Mouse (Mus musculus): Measurements from ENCODE around the gene Usp13.

Usp13 gene

DNA sequence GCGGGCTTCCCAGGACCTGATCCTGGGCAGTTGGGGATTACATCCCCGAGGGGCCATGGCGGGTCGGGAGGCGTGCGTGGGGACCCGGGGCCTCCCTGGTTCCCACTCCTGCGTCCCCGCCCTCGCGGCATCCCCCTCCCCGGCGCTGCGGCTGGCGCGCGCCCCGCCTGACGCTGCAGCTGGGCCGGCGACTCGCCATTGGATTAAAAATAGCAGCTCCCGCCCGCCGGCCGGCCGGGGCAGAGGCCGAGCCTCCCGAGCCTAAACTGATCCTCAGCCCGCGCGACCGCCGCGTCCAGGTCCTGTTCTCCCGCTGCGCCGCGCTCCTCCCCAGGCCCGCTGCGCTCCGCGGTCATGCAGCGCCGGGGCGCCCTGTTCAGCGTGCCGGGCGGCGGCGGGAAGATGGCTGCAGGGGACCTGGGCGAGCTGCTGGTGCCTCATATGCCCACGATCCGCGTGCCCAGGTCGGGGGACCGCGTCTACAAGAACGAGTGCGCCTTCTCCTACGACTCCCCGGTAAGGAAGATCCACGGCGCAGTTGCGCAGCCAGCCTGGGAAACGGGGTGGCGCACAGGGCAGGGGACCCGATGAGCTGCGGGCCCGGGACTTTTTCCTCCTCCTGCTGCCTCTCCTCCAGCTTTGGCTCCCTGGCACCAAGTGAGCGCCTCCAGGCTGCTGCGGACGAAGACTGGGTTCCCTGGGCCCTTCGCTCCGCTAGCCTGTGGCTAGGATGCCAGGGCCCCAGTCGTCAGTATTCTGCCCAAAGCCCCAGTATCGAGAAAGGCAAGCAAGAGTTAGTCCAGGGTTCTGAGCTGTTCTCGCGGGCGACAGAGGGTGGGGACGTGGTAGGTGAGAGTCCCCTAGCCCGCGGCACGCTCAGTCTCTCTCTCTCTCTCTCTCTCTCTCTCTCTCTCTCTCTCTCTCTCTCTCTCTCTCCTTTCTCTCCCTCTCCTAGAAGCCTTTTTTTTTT is at the start of gene Usp13:
Gene Usp13, plus strand, starts transcription at position 190 of the 970 bp plus-strand sequence.
- DNase-seq (ENCODE audit: low read depth, low spot score) = no peak

DNA sequence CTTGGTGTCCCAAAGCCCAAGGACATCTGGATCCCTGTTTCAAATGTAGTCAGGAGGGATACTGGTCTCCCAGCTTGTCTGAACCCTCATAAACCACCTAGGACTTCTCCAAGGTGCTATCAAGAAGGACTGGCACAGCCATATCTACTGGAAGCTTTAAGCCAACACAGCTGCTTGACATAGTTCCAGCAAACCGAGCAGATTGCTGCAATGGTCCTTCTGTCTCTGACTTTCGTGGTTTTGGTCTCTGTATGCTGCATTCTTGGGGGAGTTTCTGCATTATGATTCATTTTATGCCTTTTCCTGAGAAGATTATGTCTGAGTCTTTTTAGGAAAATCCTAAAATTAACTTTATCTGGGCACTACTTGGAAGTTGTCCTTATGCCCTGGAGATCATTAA is 46.6 kb upstream of the Usp13 start:
- no peak for DNase-seq (ENCODE audit: low read depth, low spot score)

DNA sequence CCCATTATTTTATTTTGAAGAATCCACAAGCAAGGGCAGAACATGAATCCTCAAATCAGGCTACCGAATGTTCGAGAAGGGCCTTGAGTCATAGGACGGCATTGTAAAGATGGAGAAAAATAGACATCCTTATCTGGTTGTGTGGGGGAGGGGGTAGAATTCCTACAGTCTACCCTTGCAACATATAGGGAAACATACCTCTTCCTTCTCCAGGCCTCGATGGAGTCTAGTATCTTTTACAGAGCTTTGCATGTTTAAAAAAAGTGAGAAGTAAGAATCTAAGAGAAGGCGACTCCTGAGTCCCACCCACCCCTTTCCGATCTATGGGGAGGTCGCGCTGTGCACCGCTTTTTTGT is 367 bp upstream of the Usp13 start:
- no peak for DNase-seq (ENCODE audit: low read depth, low spot score)

DNA sequence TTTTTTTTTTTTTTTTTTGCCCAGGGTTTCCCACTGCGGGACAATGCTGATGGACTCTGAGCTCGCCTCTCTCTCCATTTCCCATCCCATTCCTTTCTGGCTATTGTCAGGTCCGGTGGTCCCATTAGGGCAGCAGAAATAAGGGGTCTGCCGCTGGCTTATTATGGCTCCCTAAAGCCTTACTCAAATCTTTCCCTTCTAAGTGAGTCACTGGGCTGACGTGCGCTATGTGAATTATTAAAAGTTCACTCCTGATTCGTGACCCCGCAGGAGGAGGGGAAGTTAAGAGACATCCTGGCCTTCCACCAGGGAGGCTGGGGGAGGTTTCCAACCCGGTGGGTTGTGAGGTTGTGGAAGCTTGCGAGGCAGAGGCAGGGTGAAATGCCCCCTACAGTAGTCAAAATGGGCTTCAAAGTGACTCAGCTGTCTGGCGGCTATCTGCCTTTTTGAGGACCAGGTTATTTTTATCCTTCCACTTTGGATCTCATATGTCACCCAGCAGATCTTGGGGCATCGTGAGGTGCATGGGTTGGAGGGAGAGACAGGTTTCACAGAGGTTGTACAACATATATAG is 1.1 kb downstream of the Usp13 start:
- no peak for DNase-seq (ENCODE audit: low read depth, low spot score)

DNA sequence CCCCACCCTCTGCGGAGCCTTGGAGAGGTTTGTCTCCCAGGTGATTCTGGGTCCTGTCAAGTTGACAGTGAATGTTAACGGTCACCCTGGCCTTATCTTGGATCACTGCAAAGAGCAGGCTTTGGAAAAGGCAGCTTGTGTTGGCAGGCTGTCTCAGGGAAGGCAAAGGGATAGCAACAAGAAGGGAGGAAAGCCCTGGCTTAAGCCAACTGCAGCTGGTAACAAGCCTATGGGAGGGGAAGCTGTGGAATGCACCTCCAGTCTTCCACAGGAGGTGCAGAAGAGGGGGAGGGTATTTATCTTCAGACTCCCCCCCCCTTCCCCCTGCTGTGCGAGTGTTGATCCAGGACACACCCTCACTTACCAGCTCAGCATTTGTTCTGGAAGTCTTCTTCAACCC is 5.3 kb downstream of the Usp13 start:
- no peak for DNase-seq (ENCODE audit: low read depth, low spot score)

DNA sequence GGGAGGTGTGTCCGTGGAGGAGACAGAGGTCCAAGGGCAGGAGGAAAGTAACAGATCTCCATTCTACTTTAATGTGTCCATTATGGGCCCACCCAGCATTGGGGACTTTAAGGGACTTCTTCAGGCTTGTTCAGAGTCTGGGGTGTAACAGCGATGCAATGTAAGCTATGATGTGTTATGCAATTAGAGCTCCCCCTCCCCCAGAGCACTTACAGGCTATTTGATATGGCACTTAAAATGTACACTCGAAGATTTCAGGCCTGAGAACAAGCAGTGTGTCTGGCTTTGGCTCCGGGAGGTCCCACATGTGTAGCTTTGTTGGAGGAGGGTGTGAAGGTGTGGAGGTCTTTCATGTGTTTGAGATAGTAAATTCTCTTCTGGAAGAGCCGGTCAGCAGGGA is 7.6 kb downstream of the Usp13 start:
- DNase-seq (ENCODE audit: low read depth, low spot score) = no peak

DNA sequence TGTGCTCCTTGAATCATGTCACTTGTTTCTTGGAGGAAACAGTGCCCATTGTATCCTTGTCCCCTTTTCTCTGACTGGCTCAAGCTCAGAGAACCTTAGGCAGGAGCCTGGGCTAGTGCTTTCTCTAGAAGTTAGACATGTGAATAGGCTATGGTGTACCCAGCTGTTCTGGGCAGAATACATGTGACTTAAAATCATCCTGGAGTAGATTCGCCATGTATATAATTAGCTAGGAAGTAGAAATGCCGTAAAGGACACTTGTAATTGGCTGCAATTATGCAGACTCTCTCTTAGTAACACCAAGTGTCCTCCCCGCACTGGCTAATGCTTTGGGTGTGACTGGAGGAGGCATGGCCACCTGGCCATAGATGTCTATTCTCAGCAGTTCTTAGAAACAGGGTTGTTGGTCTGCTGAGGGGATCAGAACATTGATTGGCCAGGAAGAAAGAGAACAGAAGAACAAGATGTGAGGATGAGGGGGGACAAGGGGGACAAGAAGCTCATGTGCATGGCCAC is 8.7 kb downstream of the Usp13 start:
- no peak for DNase-seq (ENCODE audit: low read depth, low spot score)

DNA sequence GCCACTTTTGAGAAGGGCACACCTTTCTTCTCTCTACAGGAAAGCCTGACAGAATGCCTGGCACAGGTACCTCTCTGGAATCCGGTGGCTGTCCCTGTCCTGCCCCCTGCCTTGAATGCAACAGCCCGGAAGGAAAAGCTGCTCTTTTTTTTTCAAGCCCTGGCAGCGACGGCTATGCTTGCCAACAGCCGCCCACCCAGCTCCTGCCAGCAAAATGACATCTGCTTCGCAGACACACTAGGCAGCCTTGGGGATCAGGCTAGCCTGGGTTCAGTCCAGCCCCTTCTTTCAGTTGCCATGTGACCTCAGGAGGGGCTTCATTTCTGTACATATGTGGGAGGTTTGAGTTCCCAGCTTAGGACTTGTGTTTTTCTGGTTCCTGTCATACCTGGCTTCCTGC is 9.4 kb downstream of the Usp13 start:
- DNase-seq (ENCODE audit: low read depth, low spot score) = no peak

DNA sequence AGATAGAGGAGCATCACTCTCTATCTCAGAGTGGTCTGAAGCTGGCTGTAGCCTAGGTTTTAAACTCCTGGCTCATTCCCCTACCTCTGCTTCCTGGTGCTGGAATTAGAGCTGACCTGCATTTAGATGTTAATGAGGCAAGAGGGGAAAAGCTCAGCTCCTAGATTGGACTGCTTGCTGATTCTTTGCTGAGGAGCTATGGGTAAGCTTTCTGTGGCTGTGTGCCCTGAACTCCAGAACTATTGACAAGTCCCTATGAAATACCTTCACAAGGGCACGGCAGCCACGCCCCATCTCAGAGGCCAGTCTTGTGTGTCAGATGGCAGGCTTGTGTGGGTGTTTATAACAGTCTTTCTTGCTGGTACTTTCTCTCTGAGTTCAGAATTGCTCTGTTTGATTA is 16.5 kb downstream of the Usp13 start:
- no peak for DNase-seq (ENCODE audit: low read depth, low spot score)

DNA sequence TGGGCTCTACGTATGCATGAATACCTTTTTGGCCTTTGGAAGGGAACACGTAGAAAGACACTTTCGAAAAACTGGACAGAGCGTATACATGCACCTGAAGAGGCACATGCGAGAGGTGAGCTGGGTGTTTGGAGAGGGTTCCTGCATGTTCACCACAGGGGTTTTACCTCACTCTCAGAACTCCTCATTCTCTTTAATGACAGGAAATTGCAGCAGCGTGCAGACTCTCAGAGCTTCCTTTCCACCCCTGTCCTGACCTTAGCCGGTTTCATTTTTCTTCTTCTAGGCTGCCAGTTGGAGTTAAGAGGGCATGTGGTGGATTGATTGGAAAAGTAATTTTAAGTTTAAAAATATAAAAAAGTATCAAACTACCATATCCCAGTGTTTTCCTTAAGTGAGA is 20.5 kb downstream of the Usp13 start:
- DNase-seq (ENCODE audit: low read depth, low spot score) = no peak

DNA sequence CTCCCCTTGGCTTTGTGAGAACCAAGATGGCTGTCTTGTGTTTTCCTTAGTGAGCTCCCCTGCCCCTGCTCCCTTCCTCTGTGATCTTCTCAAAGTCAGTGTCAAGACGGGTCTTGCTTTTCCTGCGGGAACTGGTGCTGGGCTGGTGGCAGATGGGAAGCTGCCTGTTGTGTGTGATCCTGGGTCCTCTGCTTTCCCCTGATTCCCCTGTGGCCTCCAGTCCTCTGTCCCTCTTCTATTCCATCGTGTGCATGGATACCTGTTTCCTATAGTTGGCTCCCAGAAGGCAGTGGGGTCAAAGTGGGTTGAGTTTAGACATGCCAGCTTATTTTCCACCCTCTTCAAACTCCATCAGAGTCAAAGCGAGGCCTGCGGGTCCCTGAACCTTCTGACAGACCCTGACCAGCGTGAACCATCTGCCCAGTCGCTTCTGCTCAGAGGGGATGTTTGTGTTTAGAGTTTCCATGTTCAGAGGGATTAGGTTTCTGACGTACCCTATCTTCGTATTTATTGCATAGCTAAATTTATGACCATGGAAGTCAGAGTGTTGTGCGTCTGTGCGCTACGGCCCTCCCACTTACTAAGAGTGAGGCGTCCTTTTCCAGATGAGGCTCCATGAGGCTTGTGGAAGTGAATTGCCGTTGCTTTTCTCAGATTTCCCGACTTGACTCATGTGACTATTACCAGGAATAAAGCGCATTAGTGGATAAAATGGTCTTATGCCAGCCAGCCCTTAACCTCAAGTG is 39.2 kb downstream of the Usp13 start:
- no peak for DNase-seq (ENCODE audit: low read depth, low spot score)

DNA sequence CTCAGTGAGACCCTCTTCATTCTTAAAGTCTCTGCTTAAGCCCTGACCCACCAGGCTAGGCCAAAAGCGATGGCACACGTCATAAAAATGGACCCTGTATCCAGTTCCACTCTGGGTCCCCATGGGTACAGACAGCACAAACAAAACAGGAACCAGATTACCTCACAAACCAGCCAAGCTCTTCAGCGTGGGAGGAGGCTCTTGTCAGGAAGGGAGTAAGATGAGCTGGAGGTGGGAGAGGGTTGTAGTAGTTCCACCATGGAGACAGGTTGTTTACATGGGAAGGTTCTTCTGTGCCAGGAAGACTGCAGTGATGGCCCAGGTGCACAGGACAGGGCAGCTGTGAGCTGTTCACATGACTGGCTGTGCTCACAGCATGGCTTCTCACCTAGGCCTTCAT is 53.7 kb downstream of the Usp13 start:
- no peak for DNase-seq (ENCODE audit: low read depth, low spot score)

DNA sequence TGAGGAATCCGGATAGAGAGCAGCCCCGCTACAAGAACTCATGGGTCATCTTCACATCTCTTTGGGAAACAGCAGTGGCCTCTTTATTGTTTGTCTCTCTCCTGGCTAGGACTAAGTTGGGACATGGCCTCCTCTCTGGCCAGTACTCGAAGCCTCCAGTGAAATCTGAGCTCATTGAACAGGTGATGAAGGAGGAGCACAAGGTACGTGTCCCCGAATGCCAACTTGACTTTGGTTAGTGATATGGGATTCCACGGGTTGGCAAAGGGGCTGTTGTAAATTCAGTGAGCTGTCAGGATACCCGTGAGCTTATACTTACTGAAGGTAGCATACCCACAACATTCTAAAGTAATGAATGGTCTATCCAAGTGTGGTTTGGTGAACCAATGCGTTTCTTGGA is 69.0 kb downstream of the Usp13 start:
- DNase-seq (ENCODE audit: low read depth, low spot score) = no peak

DNA sequence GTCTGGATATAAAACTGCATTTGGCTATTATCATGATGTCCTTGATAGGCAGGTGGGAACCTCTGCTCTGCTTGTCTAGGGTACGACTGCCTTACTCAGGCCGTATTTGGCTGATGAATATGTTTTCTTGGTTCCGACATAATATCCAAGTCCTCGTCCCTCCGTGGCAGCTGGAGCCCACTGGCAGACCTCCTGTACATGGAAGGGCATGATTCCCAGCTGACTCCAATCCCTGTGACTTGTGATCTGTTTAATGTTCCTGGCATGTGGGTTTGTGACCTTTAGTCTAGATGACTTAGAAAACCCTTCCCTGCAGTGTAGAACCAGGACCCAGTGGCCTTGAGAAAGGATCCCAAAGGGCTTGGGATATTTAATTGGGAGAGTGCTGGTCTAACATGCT is 71.5 kb downstream of the Usp13 start:
- no peak for DNase-seq (ENCODE audit: low read depth, low spot score)

DNA sequence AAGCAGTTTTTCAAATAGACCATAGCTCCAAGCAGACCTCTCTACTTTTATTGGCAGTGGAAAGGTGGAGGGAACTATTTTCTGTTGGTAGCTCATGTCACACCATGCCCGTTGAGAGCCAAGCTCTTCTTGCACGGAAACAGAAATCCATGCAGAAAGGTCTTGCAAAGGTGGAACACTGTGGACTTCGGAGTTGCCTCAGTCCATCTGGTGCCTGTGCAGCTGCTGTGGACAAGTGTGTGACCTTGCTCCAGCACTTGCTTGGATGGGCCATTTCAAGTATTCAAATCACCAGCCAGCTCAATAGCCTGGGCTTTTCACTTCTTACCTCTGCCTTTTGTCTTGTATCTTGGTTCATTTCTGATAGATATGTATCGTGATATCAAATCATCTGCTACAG is 72.8 kb downstream of the Usp13 start:
- DNase-seq (ENCODE audit: low read depth, low spot score) = no peak

DNA sequence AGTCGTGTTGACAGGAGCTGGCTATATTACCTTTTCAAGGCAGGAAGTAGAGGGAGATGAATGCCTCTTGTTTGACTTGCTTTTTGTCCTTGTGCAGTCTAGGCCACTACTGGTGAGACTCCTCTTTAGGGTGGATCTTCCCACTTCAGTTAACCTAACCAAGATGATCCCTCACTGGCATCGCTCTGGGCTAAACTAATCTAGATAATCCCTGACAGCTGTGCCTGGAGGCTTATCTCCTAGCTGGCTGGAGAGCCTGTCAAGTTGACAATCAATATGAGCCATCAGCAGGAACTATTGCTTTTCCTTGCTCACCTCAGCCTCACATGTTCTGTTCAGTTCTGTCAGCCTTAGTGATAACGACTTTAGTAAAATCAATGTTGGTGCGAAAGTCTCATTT is 86.1 kb downstream of the Usp13 start:
- no peak for DNase-seq (ENCODE audit: low read depth, low spot score)

DNA sequence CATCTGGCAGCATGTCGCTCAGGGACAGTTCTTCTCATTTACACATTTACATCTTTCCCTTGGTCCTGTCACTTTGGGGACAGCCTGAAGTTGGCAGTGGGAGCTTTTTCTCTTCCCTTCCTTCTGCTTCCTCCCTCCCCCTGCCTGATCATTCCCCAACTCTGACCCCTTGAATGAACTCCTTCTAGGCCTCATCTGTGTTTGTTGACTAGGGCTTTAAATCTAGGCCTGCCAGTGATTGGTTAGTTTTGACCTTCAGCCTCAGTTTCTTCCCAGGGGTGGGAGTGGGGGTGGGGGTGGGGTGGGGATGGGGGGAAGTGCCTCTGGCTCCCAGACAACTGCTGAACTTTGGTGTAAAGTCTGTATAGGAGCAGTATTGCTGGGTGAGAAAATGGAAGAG is 87.3 kb downstream of the Usp13 start:
- DNase-seq (ENCODE audit: low read depth, low spot score) = no peak

DNA sequence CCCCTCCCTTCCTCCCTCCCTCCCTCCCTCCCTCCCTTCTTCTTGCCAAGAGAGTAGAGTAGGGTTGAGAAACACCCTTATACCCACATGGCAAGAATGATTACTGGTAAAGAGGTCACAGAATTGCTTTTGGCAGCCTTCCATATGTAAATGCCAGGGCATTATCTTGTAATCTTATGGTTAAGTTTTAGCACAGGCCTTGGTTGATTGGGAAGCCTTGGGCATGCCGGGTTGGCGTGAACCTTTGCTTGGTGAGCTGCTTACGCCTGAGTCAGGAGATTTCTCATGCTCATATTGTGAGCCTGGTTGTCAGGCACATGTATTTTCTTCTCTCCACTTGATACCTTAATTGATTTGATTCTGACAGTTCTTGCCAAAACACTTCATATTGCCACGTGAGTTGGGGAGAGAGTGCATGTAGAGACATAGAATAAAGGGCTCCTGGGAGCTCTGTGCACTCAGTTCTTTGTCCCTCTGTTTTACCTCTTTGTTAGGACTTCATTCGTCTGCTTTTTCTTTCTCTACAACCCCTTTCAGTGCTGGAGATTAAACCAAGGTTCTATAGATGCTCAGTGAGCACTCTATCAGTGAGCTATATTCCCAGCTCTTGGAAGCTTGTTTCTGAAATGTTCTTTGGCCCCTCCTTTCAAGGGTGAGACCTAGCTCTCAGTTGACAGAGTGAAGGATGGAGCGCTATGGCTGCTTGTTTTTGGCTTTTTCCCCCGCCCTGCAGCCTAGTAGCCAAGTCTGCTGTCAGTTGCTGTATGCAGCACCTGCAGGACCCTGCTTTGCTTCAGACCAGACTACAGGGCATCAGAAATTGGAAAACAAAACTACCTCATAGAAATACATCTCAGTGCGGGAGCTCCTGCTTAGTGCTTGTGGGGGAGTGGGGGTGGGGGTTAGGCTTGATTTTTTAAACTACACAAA is 88.8 kb downstream of the Usp13 start:
- DNase-seq (ENCODE audit: low read depth, low spot score) = no peak

DNA sequence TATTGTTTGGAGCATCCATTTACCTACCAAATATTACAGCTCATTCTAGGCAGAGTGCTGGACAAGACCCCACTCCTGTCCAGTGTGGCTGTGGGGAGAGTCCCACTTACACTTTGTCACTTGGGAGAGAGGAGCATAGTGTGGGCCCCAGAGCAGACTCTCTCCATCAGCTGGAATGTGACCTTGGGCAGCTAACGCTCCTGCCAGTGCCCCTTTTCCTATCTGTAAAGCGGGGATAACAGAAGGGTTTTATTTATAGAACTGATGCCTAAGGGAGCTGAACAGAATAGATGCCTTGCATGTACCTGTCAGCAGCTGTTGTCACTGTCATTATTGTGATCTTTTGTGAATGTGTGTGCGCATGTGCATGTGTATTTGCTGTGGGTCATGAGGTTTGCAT is 91.1 kb downstream of the Usp13 start:
- DNase-seq (ENCODE audit: low read depth, low spot score) = no peak

DNA sequence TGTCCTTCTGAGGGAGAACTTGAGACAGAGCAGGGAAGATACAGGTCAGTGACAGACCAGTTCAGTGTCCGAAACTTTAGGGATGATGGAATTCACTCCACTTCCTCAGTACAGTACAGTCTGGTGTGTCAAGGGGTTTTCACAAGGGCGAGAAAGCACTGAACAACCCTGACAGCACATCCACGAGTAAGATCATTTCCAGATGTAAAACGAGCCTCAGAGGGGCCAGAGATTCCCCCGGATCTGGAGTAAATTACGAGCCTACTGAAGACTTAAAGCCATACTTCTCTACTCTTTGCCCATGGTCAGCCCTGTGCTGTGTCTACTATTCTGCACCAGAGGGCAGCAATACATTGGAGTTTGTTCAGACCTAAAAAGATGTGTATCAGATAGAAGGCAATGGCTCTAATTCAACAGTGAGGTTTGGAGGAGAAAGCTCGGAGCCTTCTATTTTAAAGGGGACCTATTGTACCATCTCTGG is 92.8 kb downstream of the Usp13 start:
- DNase-seq (ENCODE audit: low read depth, low spot score) = peak; percentile 13

DNA sequence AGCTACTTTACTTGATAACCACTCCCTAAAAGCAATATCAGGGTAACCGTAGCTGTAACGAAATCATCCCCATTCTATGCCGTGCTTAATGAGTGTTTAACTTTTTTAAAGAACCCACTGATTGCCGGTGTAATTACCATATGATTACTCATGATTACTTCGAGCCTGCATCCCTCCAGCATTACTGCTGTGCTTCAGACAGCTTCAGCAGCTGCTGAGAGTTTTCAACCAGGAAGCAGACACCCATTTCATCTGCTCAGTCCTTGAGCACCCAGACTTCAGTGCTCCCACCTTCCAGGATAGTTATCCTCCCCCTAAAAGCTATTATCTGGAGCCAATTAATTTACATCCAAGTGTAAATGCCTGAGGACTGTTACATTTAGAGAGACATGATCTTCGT is 106.8 kb downstream of the Usp13 start:
- no peak for DNase-seq (ENCODE audit: low read depth, low spot score)
